Mouse (Mus musculus): ENCODE measurements at regions not wholly inside any gene's neighbourhood (a gene's known extent, or its start where the extent isn't known, plus 50 kb on each side); places are given as distances from the start of the nearest gene placed in this dataset.
"Not testable (repeated sequence)": the region's sequence is repeated elsewhere in the genome, so short reads cannot be mapped to it uniquely, and the experiment has no call there.

- 78% methylated on average over 1 of the region's 1 CpGs for WGBS
- Histone ChIP-seq H3K4me3 (no peak overlapping the region), H3K36me3 (no peaks in the 10 kb centered on the region), H3K27ac (replicated peaks) (no peak overlapping the region), H3K9ac (no peak overlapping the region), H3K4me2 (no peak overlapping the region), H3K4me1 (no peaks in the 10 kb centered on the region), H3K9me3 (no peaks in the 10 kb centered on the region), H3K27me3 (replicated peaks) (no peaks in the 10 kb centered on the region)
- ATAC-seq (ENCODE audit: extremely low read depth, insufficient number of reproducible peaks, low FRiP score, low TSS enrichment) = no peak
Measured at GRCm38 (mm10) chr5:97831421-97831820, 199.4 kb downstream of the Antxr2 start.

- no peak overlapping the region for H3K4me3 ChIP-seq
- H3K9ac ChIP-seq = no peak overlapping the region
- no peak overlapping the region for H3K27ac ChIP-seq (replicated peaks)
- 0 out of 2 replicates have a peak, but pooled peaks cover 2% of the 10 kb centered on the region for H3K9me3 ChIP-seq
- H3K4me2 ChIP-seq = no peak overlapping the region
- no peak for ATAC-seq (ENCODE audit: extremely low read depth, insufficient number of reproducible peaks, low FRiP score, low TSS enrichment)
- no peaks in the 10 kb centered on the region for H3K4me1 ChIP-seq
- no peaks in the 10 kb centered on the region for H3K36me3 ChIP-seq
- 29% methylated on average over 3 of the region's 3 CpGs for WGBS
- H3K27me3 ChIP-seq (replicated peaks) = no peaks in the 10 kb centered on the region
Measured at GRCm38 (mm10) chr5:97817485-97817884, 213.4 kb downstream of the Antxr2 start.

- no peak overlapping the region for H3K9ac ChIP-seq
- no peaks in the 10 kb centered on the region for H3K36me3 ChIP-seq
- H3K4me1 ChIP-seq = no peaks in the 10 kb centered on the region
- no peak for ATAC-seq (ENCODE audit: extremely low read depth, insufficient number of reproducible peaks, low FRiP score, low TSS enrichment)
- H3K27ac ChIP-seq (replicated peaks) = no peak overlapping the region
- no peak overlapping the region for H3K4me3 ChIP-seq
- H3K4me2 ChIP-seq = no peak overlapping the region
- H3K27me3 ChIP-seq (replicated peaks) = no peaks in the 10 kb centered on the region
- 74% methylated on average over 6 of the region's 6 CpGs for WGBS
- H3K9me3 ChIP-seq = 0 out of 2 replicates have a peak, but pooled peaks cover 2% of the 10 kb centered on the region
Measured at GRCm38 (mm10) chr5:97815357-97815756, 215.5 kb downstream of the Antxr2 start.

GRCm38 (mm10) chr5:97814700-97815099 is 216.1 kb downstream of the Antxr2 start:
- Histone ChIP-seq H3K4me2 (no peak overlapping the region), H3K9me3 (0 out of 2 replicates have a peak, but pooled peaks cover 2% of the 10 kb centered on the region), H3K27me3 (replicated peaks) (no peaks in the 10 kb centered on the region), H3K4me1 (no peaks in the 10 kb centered on the region), H3K36me3 (no peaks in the 10 kb centered on the region), H3K9ac (no peak overlapping the region), H3K27ac (replicated peaks) (no peak overlapping the region), H3K4me3 (no peak overlapping the region)
- no peak for ATAC-seq (ENCODE audit: extremely low read depth, insufficient number of reproducible peaks, low FRiP score, low TSS enrichment)
- 87% methylated on average over 2 of the region's 2 CpGs for WGBS

- no peak overlapping the region for H3K4me3 ChIP-seq
- no peak overlapping the region for H3K9ac ChIP-seq
- H3K4me1 ChIP-seq = no peaks in the 10 kb centered on the region
- H3K27me3 ChIP-seq (replicated peaks) = no peaks in the 10 kb centered on the region
- WGBS = 86% methylated on average over 1 of the region's 1 CpGs
- ATAC-seq (ENCODE audit: extremely low read depth, insufficient number of reproducible peaks, low FRiP score, low TSS enrichment) = no peak
- H3K9me3 ChIP-seq = no peaks in the 10 kb centered on the region
- no peaks in the 10 kb centered on the region for H3K36me3 ChIP-seq
- no peak overlapping the region for H3K4me2 ChIP-seq
- no peak overlapping the region for H3K27ac ChIP-seq (replicated peaks)
Measured at GRCm38 (mm10) chr5:97812611-97813350, 218.1 kb downstream of the Antxr2 start.

- Histone ChIP-seq H3K36me3 (no peaks in the 10 kb centered on the region), H3K27ac (replicated peaks) (no peak overlapping the region), H3K9me3 (no peaks in the 10 kb centered on the region), H3K4me1 (no peaks in the 10 kb centered on the region), H3K4me2 (no peak overlapping the region), H3K4me3 (no peak overlapping the region), H3K27me3 (replicated peaks) (no peaks in the 10 kb centered on the region), H3K9ac (no peak overlapping the region)
- ATAC-seq (ENCODE audit: extremely low read depth, insufficient number of reproducible peaks, low FRiP score, low TSS enrichment) = no peak
- WGBS = 28% methylated on average over 2 of the region's 2 CpGs
Measured at GRCm38 (mm10) chr5:97809007-97809406, 221.8 kb downstream of the Antxr2 start.

GRCm38 (mm10) chr5:97807171-97807570 is 223.7 kb downstream of the Antxr2 start:
- no peak overlapping the region for H3K4me3 ChIP-seq
- no peak for ATAC-seq (ENCODE audit: extremely low read depth, insufficient number of reproducible peaks, low FRiP score, low TSS enrichment)
- H3K4me1 ChIP-seq = no peaks in the 10 kb centered on the region
- WGBS = 74% methylated on average over 1 of the region's 1 CpGs
- H3K9me3 ChIP-seq = no peaks in the 10 kb centered on the region
- no peaks in the 10 kb centered on the region for H3K27me3 ChIP-seq (replicated peaks)
- H3K27ac ChIP-seq (replicated peaks) = no peak overlapping the region
- H3K36me3 ChIP-seq = no peaks in the 10 kb centered on the region
- H3K9ac ChIP-seq = no peak overlapping the region
- H3K4me2 ChIP-seq = no peak overlapping the region

- Histone ChIP-seq H3K4me1 (no peaks in the 10 kb centered on the region), H3K4me3 (no peak overlapping the region), H3K4me2 (no peak overlapping the region), H3K36me3 (no peaks in the 10 kb centered on the region), H3K9me3 (no peaks in the 10 kb centered on the region), H3K9ac (no peak overlapping the region), H3K27ac (replicated peaks) (no peak overlapping the region), H3K27me3 (replicated peaks) (no peaks in the 10 kb centered on the region)
- ATAC-seq (ENCODE audit: extremely low read depth, insufficient number of reproducible peaks, low FRiP score, low TSS enrichment) = no peak
Measured at GRCm38 (mm10) chr5:97806754-97807153, 224.1 kb downstream of the Antxr2 start.

GRCm38 (mm10) chr5:97800017-97800416 is 230.8 kb downstream of the Antxr2 start:
- Histone ChIP-seq H3K27ac (replicated peaks) (no peak overlapping the region), H3K36me3 (no peaks in the 10 kb centered on the region), H3K9me3 (no peaks in the 10 kb centered on the region), H3K4me2 (no peak overlapping the region), H3K27me3 (replicated peaks) (no peaks in the 10 kb centered on the region), H3K4me3 (no peak overlapping the region), H3K4me1 (peaks cover 5% of the 10 kb centered on the region), H3K9ac (no peak overlapping the region)
- WGBS = 26% methylated on average over 3 of the region's 3 CpGs
- ATAC-seq (ENCODE audit: extremely low read depth, insufficient number of reproducible peaks, low FRiP score, low TSS enrichment) = no peak

GRCm38 (mm10) chr5:97788175-97788574 is 242.7 kb downstream of the Antxr2 start:
- no peaks in the 10 kb centered on the region for H3K36me3 ChIP-seq
- H3K4me1 ChIP-seq = no peaks in the 10 kb centered on the region
- ATAC-seq (ENCODE audit: extremely low read depth, insufficient number of reproducible peaks, low FRiP score, low TSS enrichment) = no peak
- H3K27ac ChIP-seq (replicated peaks) = no peak overlapping the region
- H3K27me3 ChIP-seq (replicated peaks) = no peaks in the 10 kb centered on the region
- H3K9me3 ChIP-seq = no peaks in the 10 kb centered on the region
- no peak overlapping the region for H3K9ac ChIP-seq
- H3K4me2 ChIP-seq = no peak overlapping the region
- 84% methylated on average over 9 of the region's 9 CpGs for WGBS
- H3K4me3 ChIP-seq = no peak overlapping the region

- Histone ChIP-seq H3K4me3 (no peak overlapping the region), H3K27me3 (replicated peaks) (no peaks in the 10 kb centered on the region), H3K27ac (replicated peaks) (no peak overlapping the region), H3K9ac (no peak overlapping the region), H3K36me3 (no peaks in the 10 kb centered on the region), H3K9me3 (no peaks in the 10 kb centered on the region), H3K4me1 (no peaks in the 10 kb centered on the region), H3K4me2 (no peak overlapping the region)
- no peak for ATAC-seq (ENCODE audit: extremely low read depth, insufficient number of reproducible peaks, low FRiP score, low TSS enrichment)
- WGBS = 77% methylated on average over 5 of the region's 5 CpGs
Measured at GRCm38 (mm10) chr5:97787001-97787400, 243.8 kb downstream of the Antxr2 start.

GRCm38 (mm10) chr5:97775100-97775499 is 255.7 kb downstream of the Antxr2 start:
- not testable (repeated sequence) for H3K27me3 ChIP-seq (replicated peaks); H3K4me1 ChIP-seq; H3K4me2 ChIP-seq; ATAC-seq (ENCODE audit: extremely low read depth, insufficient number of reproducible peaks, low FRiP score, low TSS enrichment); H3K9me3 ChIP-seq; H3K9ac ChIP-seq; H3K27ac ChIP-seq (replicated peaks); H3K4me3 ChIP-seq; H3K36me3 ChIP-seq
- WGBS = 82% methylated on average over 3 of the region's 3 CpGs
